Mouse (Mus musculus): ENCODE results near the gene Sap30bp. TPM values are rescaled to one million over a fixed set of nuclear protein-coding genes. Genes with fewer than 3 reads are reported as not detected.

Gene Sap30bp
- polyA plus RNA-seq, 1 experiment: 51.1 TPM

- Histone ChIP-seq H3K4me1 (ENCODE audit: control insufficient read depth, insufficient read depth, low read length) (peaks cover 2% of the 10 kb centered on the region), H3K9ac (ENCODE audit: low read depth, poor library complexity, severe bottlenecking) (no peak overlapping the region), H3K36me3 (ENCODE audit: control insufficient read depth, insufficient read depth, low read length, poor library complexity, severe bottlenecking) (0 out of 2 replicates have a peak, but pooled peaks cover 2% of the 10 kb centered on the region), H3K4me3 (ENCODE audit: low read depth, low read length) (no peak overlapping the region), H3K27me3 (ENCODE audit: control insufficient read depth, insufficient read depth, low read length, poor library complexity, severe bottlenecking) (no peaks in the 10 kb centered on the region), H3K27ac (ENCODE audit: insufficient read depth, low read length) (no peak overlapping the region), H3K9me3 (replicated peaks; ENCODE audit: control insufficient read depth, insufficient read depth, low read length, poor library complexity, severe bottlenecking) (no peaks in the 10 kb centered on the region)
- no peak for TF ChIP-seq POLR2A (IDR thresholded peaks at IDR 0.05; ENCODE audit: insufficient read depth, low read length)
- TF ChIP-seq CTCF (IDR thresholded peaks at IDR 0.05; ENCODE audit: low read depth, low read length): no peak
- no peak for TF ChIP-seq EP300 (IDR thresholded peaks at IDR 0.05; ENCODE audit: insufficient read depth, low read depth, low read length)
Measured at GRCm38 (mm10) chr11:115892213-115892612, 40.9 kb upstream of the Sap30bp start.

- Histone ChIP-seq H3K4me3 (ENCODE audit: low read depth, low read length) (no peak overlapping the region), H3K4me1 (ENCODE audit: control insufficient read depth, insufficient read depth, low read length) (peaks cover 2% of the 10 kb centered on the region), H3K27me3 (ENCODE audit: control insufficient read depth, insufficient read depth, low read length, poor library complexity, severe bottlenecking) (no peaks in the 10 kb centered on the region), H3K27ac (ENCODE audit: insufficient read depth, low read length) (no peak overlapping the region), H3K36me3 (ENCODE audit: control insufficient read depth, insufficient read depth, low read length, poor library complexity, severe bottlenecking) (0 out of 2 replicates have a peak, but pooled peaks cover 2% of the 10 kb centered on the region), H3K9me3 (replicated peaks; ENCODE audit: control insufficient read depth, insufficient read depth, low read length, poor library complexity, severe bottlenecking) (no peaks in the 10 kb centered on the region), H3K9ac (ENCODE audit: low read depth, poor library complexity, severe bottlenecking) (no peak overlapping the region)
- no peak for TF ChIP-seq CTCF (IDR thresholded peaks at IDR 0.05; ENCODE audit: low read depth, low read length)
- no peak for TF ChIP-seq EP300 (IDR thresholded peaks at IDR 0.05; ENCODE audit: insufficient read depth, low read depth, low read length)
- no peak for TF ChIP-seq POLR2A (IDR thresholded peaks at IDR 0.05; ENCODE audit: insufficient read depth, low read length)
Measured at GRCm38 (mm10) chr11:115893071-115893470, 40.0 kb upstream of the Sap30bp start.

- Histone ChIP-seq H3K27ac (ENCODE audit: insufficient read depth, low read length) (no peak overlapping the region), H3K9ac (ENCODE audit: low read depth, poor library complexity, severe bottlenecking) (no peak overlapping the region), H3K4me3 (ENCODE audit: low read depth, low read length) (no peak overlapping the region), H3K27me3 (ENCODE audit: control insufficient read depth, insufficient read depth, low read length, poor library complexity, severe bottlenecking) (no peaks in the 10 kb centered on the region), H3K36me3 (ENCODE audit: control insufficient read depth, insufficient read depth, low read length, poor library complexity, severe bottlenecking) (0 out of 2 replicates have a peak, but pooled peaks cover 2% of the 10 kb centered on the region), H3K4me1 (ENCODE audit: control insufficient read depth, insufficient read depth, low read length) (peaks cover 2% of the 10 kb centered on the region), H3K9me3 (replicated peaks; ENCODE audit: control insufficient read depth, insufficient read depth, low read length, poor library complexity, severe bottlenecking) (no peaks in the 10 kb centered on the region)
- TF ChIP-seq EP300 (IDR thresholded peaks at IDR 0.05; ENCODE audit: insufficient read depth, low read depth, low read length) (no peak), POLR2A (IDR thresholded peaks at IDR 0.05; ENCODE audit: insufficient read depth, low read length) (no peak), CTCF (IDR thresholded peaks at IDR 0.05; ENCODE audit: low read depth, low read length) (peak; percentile 71)
Measured at GRCm38 (mm10) chr11:115894755-115895520, 38.1 kb upstream of the Sap30bp start.

- 0 out of 2 replicates have a peak, but pooled peaks cover 2% of the 10 kb centered on the region for H3K36me3 ChIP-seq (ENCODE audit: control insufficient read depth, insufficient read depth, low read length, poor library complexity, severe bottlenecking)
- H3K4me1 ChIP-seq (ENCODE audit: control insufficient read depth, insufficient read depth, low read length): no peaks in the 10 kb centered on the region
- H3K9ac ChIP-seq (ENCODE audit: low read depth, poor library complexity, severe bottlenecking): no peak overlapping the region
- no peaks in the 10 kb centered on the region for H3K27me3 ChIP-seq (ENCODE audit: control insufficient read depth, insufficient read depth, low read length, poor library complexity, severe bottlenecking)
- TF ChIP-seq POLR2A (IDR thresholded peaks at IDR 0.05; ENCODE audit: insufficient read depth, low read length) (no peak), CTCF (IDR thresholded peaks at IDR 0.05; ENCODE audit: low read depth, low read length) (no peak), EP300 (IDR thresholded peaks at IDR 0.05; ENCODE audit: insufficient read depth, low read depth, low read length) (no peak)
- H3K9me3 ChIP-seq (replicated peaks; ENCODE audit: control insufficient read depth, insufficient read depth, low read length, poor library complexity, severe bottlenecking): no peaks in the 10 kb centered on the region
- H3K27ac ChIP-seq (ENCODE audit: insufficient read depth, low read length): no peak overlapping the region
- no peak overlapping the region for H3K4me3 ChIP-seq (ENCODE audit: low read depth, low read length)
Measured at GRCm38 (mm10) chr11:115898446-115898845, 34.6 kb upstream of the Sap30bp start.

- no peaks in the 10 kb centered on the region for H3K9me3 ChIP-seq (replicated peaks; ENCODE audit: control insufficient read depth, insufficient read depth, low read length, poor library complexity, severe bottlenecking)
- TF ChIP-seq CTCF (IDR thresholded peaks at IDR 0.05; ENCODE audit: low read depth, low read length) (peak; percentile 83), POLR2A (IDR thresholded peaks at IDR 0.05; ENCODE audit: insufficient read depth, low read length) (no peak)
- H3K9ac ChIP-seq (ENCODE audit: low read depth, poor library complexity, severe bottlenecking): no peak overlapping the region
- no peak overlapping the region for H3K27ac ChIP-seq (ENCODE audit: insufficient read depth, low read length)
- H3K36me3 ChIP-seq (ENCODE audit: control insufficient read depth, insufficient read depth, low read length, poor library complexity, severe bottlenecking): 0 out of 2 replicates have a peak, but pooled peaks cover 1% of the 10 kb centered on the region
- no peaks in the 10 kb centered on the region for H3K27me3 ChIP-seq (ENCODE audit: control insufficient read depth, insufficient read depth, low read length, poor library complexity, severe bottlenecking)
- no peak overlapping the region for H3K4me3 ChIP-seq (ENCODE audit: low read depth, low read length)
- H3K4me1 ChIP-seq (ENCODE audit: control insufficient read depth, insufficient read depth, low read length): no peaks in the 10 kb centered on the region
Measured at GRCm38 (mm10) chr11:115898886-115899285, 34.2 kb upstream of the Sap30bp start.
